In genomic region chr3:108510156-108510555, GRCm38 (mm10) we compare ENCODE assay signal across 28 mouse cellular contexts. TPM values are rescaled to one million over a fixed set of nuclear protein-coding genes. Genes with fewer than 3 reads are reported as not detected.
DNase-seq lines count a peak whose midpoint lies in the region; ATAC-seq lines count a peak whose summit lies in the region.
"Had no signal": no experiment of that assay in that cellular context is flagged by ENCODE, and none has a peak within 500 bp of the region (broad histone marks: within the 10 kb centered on the region; RNA-seq: fewer than 3 reads in every experiment).

No protein-coding gene starts in this region.

- no peak overlapping the region for H3K27ac ChIP-seq in intestine, embryonic 15.5 days
- no peak overlapping the region for H3K27ac ChIP-seq in intestine, embryonic 16.5 days (ENCODE audit: low read length)
- peak overlapping the region; percentile 85; the same call in 1 of the 2 replicates for H3K27ac ChIP-seq in neural tube, embryonic 13.5 days (replicated peaks)
- H3K27ac ChIP-seq in neural tube, embryonic 15.5 days (replicated peaks): no peak overlapping the region
- no peak overlapping the region for H3K27ac ChIP-seq in hindbrain, embryonic 13.5 days
- H3K27ac ChIP-seq in kidney, embryonic 15.5 days: no peak overlapping the region
- H3K27ac ChIP-seq: gastrocnemius, adult 2 months; heart, embryonic 10.5 days; limb, embryonic 13.5 days; liver, embryonic 12.5 days; stomach, embryonic 15.5 days had no signal

- no peaks in the 10 kb centered on the region for H3K27me3 ChIP-seq in intestine, embryonic 15.5 days (replicated peaks)
- H3K27me3 ChIP-seq in intestine, embryonic 16.5 days (replicated peaks; ENCODE audit: control insufficient read depth, insufficient read depth, low read length): no peaks in the 10 kb centered on the region
- no peaks in the 10 kb centered on the region for H3K27me3 ChIP-seq in neural tube, embryonic 13.5 days
- no peaks in the 10 kb centered on the region for H3K27me3 ChIP-seq in neural tube, embryonic 15.5 days (replicated peaks)
- no peaks in the 10 kb centered on the region for H3K27me3 ChIP-seq in hindbrain, embryonic 13.5 days
- 0 out of 2 replicates have a peak, but pooled peaks cover 3% of the 10 kb centered on the region for H3K27me3 ChIP-seq in kidney, embryonic 15.5 days
- H3K27me3 ChIP-seq: limb, embryonic 13.5 days; stomach, embryonic 15.5 days had no signal

- no peak overlapping the region for H3K9ac ChIP-seq in intestine, embryonic 15.5 days
- no peak overlapping the region for H3K9ac ChIP-seq in intestine, embryonic 16.5 days (ENCODE audit: low read depth, low read length)
- no peak overlapping the region for H3K9ac ChIP-seq in neural tube, embryonic 13.5 days
- H3K9ac ChIP-seq in neural tube, embryonic 15.5 days (replicated peaks): no peak overlapping the region
- no peak overlapping the region for H3K9ac ChIP-seq in hindbrain, embryonic 13.5 days
- H3K9ac ChIP-seq in kidney, embryonic 15.5 days: no peak overlapping the region
- H3K9ac ChIP-seq: limb, embryonic 13.5 days; liver, embryonic 12.5 days; stomach, embryonic 15.5 days had no signal

- H3K9me3 ChIP-seq in intestine, embryonic 15.5 days: no peaks in the 10 kb centered on the region
- no peaks in the 10 kb centered on the region for H3K9me3 ChIP-seq in intestine, embryonic 16.5 days (ENCODE audit: control insufficient read depth, low read length)
- no peaks in the 10 kb centered on the region for H3K9me3 ChIP-seq in neural tube, embryonic 13.5 days
- no peaks in the 10 kb centered on the region for H3K9me3 ChIP-seq in neural tube, embryonic 15.5 days (replicated peaks)
- H3K9me3 ChIP-seq in hindbrain, embryonic 13.5 days: no peaks in the 10 kb centered on the region
- no peaks in the 10 kb centered on the region for H3K9me3 ChIP-seq in kidney, embryonic 15.5 days (replicated peaks)
- H3K9me3 ChIP-seq: heart, embryonic 10.5 days; limb, embryonic 13.5 days; liver, embryonic 12.5 days; stomach, embryonic 15.5 days had no signal

- no peak overlapping the region for H3K4me3 ChIP-seq in intestine, embryonic 15.5 days (replicated peaks)
- no peak overlapping the region for H3K4me3 ChIP-seq in intestine, embryonic 16.5 days (ENCODE audit: low read length)
- H3K4me3 ChIP-seq in neural tube, embryonic 13.5 days: no peak overlapping the region
- H3K4me3 ChIP-seq in neural tube, embryonic 15.5 days (replicated peaks): no peak overlapping the region
- no peak overlapping the region for H3K4me3 ChIP-seq in hindbrain, embryonic 13.5 days
- H3K4me3 ChIP-seq in kidney, embryonic 15.5 days (replicated peaks): no peak overlapping the region
- H3K4me3 ChIP-seq: gastrocnemius, adult 2 months; heart, embryonic 10.5 days; limb, embryonic 13.5 days; liver, embryonic 12.5 days; stomach, embryonic 15.5 days had no signal

- no peak overlapping the region for H3K4me2 ChIP-seq in intestine, embryonic 15.5 days (replicated peaks)
- no peak overlapping the region for H3K4me2 ChIP-seq in intestine, embryonic 16.5 days (ENCODE audit: low read depth, low read length)
- no peak overlapping the region for H3K4me2 ChIP-seq in neural tube, embryonic 13.5 days
- no peak overlapping the region for H3K4me2 ChIP-seq in neural tube, embryonic 15.5 days
- H3K4me2 ChIP-seq in hindbrain, embryonic 13.5 days: no peak overlapping the region
- no peak overlapping the region for H3K4me2 ChIP-seq in kidney, embryonic 15.5 days
- H3K4me2 ChIP-seq: liver, embryonic 12.5 days had no signal

- H3K36me3 ChIP-seq in intestine, embryonic 15.5 days: no peaks in the 10 kb centered on the region
- no peaks in the 10 kb centered on the region for H3K36me3 ChIP-seq in intestine, embryonic 16.5 days (ENCODE audit: control insufficient read depth, insufficient read depth, low read length)
- H3K36me3 ChIP-seq in neural tube, embryonic 13.5 days: no peaks in the 10 kb centered on the region
- no peaks in the 10 kb centered on the region for H3K36me3 ChIP-seq in neural tube, embryonic 15.5 days
- no peaks in the 10 kb centered on the region for H3K36me3 ChIP-seq in hindbrain, embryonic 13.5 days
- H3K36me3 ChIP-seq in kidney, embryonic 15.5 days: no peaks in the 10 kb centered on the region
- H3K36me3 ChIP-seq: heart, embryonic 10.5 days; limb, embryonic 13.5 days; liver, embryonic 12.5 days; stomach, embryonic 15.5 days had no signal

- H3K4me1 ChIP-seq in intestine, embryonic 15.5 days (replicated peaks): peaks cover 8% of the 10 kb centered on the region
- H3K4me1 ChIP-seq in intestine, embryonic 16.5 days (ENCODE audit: control insufficient read depth, insufficient read depth, low read length): peaks cover 8% of the 10 kb centered on the region
- peaks cover 34% of the 10 kb centered on the region for H3K4me1 ChIP-seq in neural tube, embryonic 13.5 days (replicated peaks)
- peaks cover 26% of the 10 kb centered on the region for H3K4me1 ChIP-seq in neural tube, embryonic 15.5 days
- H3K4me1 ChIP-seq in hindbrain, embryonic 13.5 days (replicated peaks): peaks cover 26% of the 10 kb centered on the region
- peaks cover 4% of the 10 kb centered on the region; the same call in 1 of the 2 replicates for H3K4me1 ChIP-seq in kidney, embryonic 15.5 days
- H3K4me1 ChIP-seq: heart, embryonic 10.5 days; liver, embryonic 12.5 days had no signal

- peak; percentile 19; the same call in 1 of the 2 replicates for ATAC-seq in intestine, embryonic 15.5 days
- ATAC-seq in intestine, embryonic 16.5 days: no peak
- no peak for ATAC-seq in neural tube, embryonic 13.5 days (ENCODE audit: low read depth)
- no peak for ATAC-seq in neural tube, embryonic 15.5 days (ENCODE audit: low FRiP score)
- ATAC-seq in hindbrain, embryonic 13.5 days (ENCODE audit: low FRiP score): peak; percentile 38; the same call in 1 of the 2 replicates
- ATAC-seq in kidney, embryonic 15.5 days (replicated peaks; ENCODE audit: low FRiP score): no peak
- ATAC-seq: activated CD4-positive, CD25-positive, alpha-beta regulatory T cell, adult 4 months; liver, embryonic 12.5 days had no signal

- WGBS in intestine, embryonic 15.5 days: 71% methylated on average over 1 of the region's 2 CpGs
- WGBS in intestine, embryonic 16.5 days: 52% methylated on average over 2 of the region's 2 CpGs
- WGBS in neural tube, embryonic 13.5 days: 27% methylated on average over 2 of the region's 2 CpGs
- 25% methylated on average over 1 of the region's 2 CpGs for WGBS in neural tube, embryonic 15.5 days
- WGBS in hindbrain, embryonic 13.5 days: 55% methylated on average over 2 of the region's 2 CpGs
- WGBS in kidney, embryonic 15.5 days: 61% methylated on average over 2 of the region's 2 CpGs

- DNase-seq in cerebellum, adult 11 months: no peak
- DNase-seq: adrenal gland, adult 8-10 months; cerebellum, adult 18-20 months; cerebellum, postnatal 36 days; embryo, embryonic 11 days; gastrocnemius, adult 2 months; heart, postnatal 4 days; kidney, adult 9 months; kidney, postnatal 36 days; layer of hippocampus, postnatal 36 days; lung, adult 18-20 months; lung, postnatal 10 days; right cerebral cortex, adult 18-20 months; right cerebral cortex, postnatal 4 days; thymus, postnatal 25 days had no signal

RNA-seq across cellular contexts. Expression of gene 1700013F07Rik, which starts 23.8 kb away (rescaled TPM):
- 0.34 TPM in 1 of 2 replicates, not detected in the other for polyA plus RNA-seq in intestine, embryonic 15.5 days (2015; fragmentation: Nextera tagmentation; extraction: Ambion mirVana)
- polyA plus RNA-seq in intestine, embryonic 16.5 days (2015; fragmentation: Nextera tagmentation; extraction: Ambion mirVana): not detected in 2 replicates
- 0.42 TPM in 1 of 2 replicates, not detected in the other for polyA plus RNA-seq in neural tube, embryonic 13.5 days (2015; fragmentation: Nextera tagmentation; extraction: Ambion mirVana)
- 0.87 and 1.2 TPM in 2 replicates for polyA plus RNA-seq in neural tube, embryonic 15.5 days (2015; fragmentation: Nextera tagmentation; extraction: Ambion mirVana)
- polyA plus RNA-seq in hindbrain, embryonic 13.5 days (2015; fragmentation: Nextera tagmentation; extraction: Ambion mirVana): 0.74 and 2.9 TPM in 2 replicates
- polyA plus RNA-seq in kidney, embryonic 15.5 days (2015; fragmentation: Nextera tagmentation; extraction: Ambion mirVana): 0.50 TPM in 1 of 2 replicates, not detected in the other
- polyA plus RNA-seq: activated CD4-positive, CD25-positive, alpha-beta regulatory T cell, adult 4 months; C2C12; intestine, embryonic 14.5 days; limb, embryonic 13.5 days; liver, embryonic 12.5 days had no signal

RNA-seq across cellular contexts. Expression of gene 5330417C22Rik, which starts 26.2 kb away (rescaled TPM):
- 17.1 and 26.7 TPM in 2 replicates for polyA plus RNA-seq in intestine, embryonic 15.5 days (2015; fragmentation: Nextera tagmentation; extraction: Ambion mirVana)
- 15.5 and 18.0 TPM in 2 replicates for polyA plus RNA-seq in intestine, embryonic 16.5 days (2015; fragmentation: Nextera tagmentation; extraction: Ambion mirVana)
- polyA plus RNA-seq in neural tube, embryonic 13.5 days (2015; fragmentation: Nextera tagmentation; extraction: Ambion mirVana): 6.9 and 10.6 TPM in 2 replicates
- polyA plus RNA-seq in neural tube, embryonic 15.5 days (2015; fragmentation: Nextera tagmentation; extraction: Ambion mirVana): 12.1 and 15.8 TPM in 2 replicates
- 9.8 and 10.0 TPM in 2 replicates for polyA plus RNA-seq in hindbrain, embryonic 13.5 days (2015; fragmentation: Nextera tagmentation; extraction: Ambion mirVana)
- polyA plus RNA-seq in kidney, embryonic 15.5 days (2015; fragmentation: Nextera tagmentation; extraction: Ambion mirVana): 1.00 and 1.1 TPM in 2 replicates

RNA-seq across cellular contexts. Expression of gene Tmem167b, which starts 52.1 kb away (rescaled TPM):
- 34.3 and 35.5 TPM in 2 replicates for polyA plus RNA-seq in intestine, embryonic 15.5 days (2015; fragmentation: Nextera tagmentation; extraction: Ambion mirVana)
- 34.4 and 34.9 TPM in 2 replicates for polyA plus RNA-seq in intestine, embryonic 16.5 days (2015; fragmentation: Nextera tagmentation; extraction: Ambion mirVana)
- 57.2 and 58.4 TPM in 2 replicates for polyA plus RNA-seq in neural tube, embryonic 13.5 days (2015; fragmentation: Nextera tagmentation; extraction: Ambion mirVana)
- polyA plus RNA-seq in neural tube, embryonic 15.5 days (2015; fragmentation: Nextera tagmentation; extraction: Ambion mirVana): 46.3 and 47.5 TPM in 2 replicates
- polyA plus RNA-seq in hindbrain, embryonic 13.5 days (2015; fragmentation: Nextera tagmentation; extraction: Ambion mirVana): 58.8 and 60.6 TPM in 2 replicates
- 34.0 and 35.6 TPM in 2 replicates for polyA plus RNA-seq in kidney, embryonic 15.5 days (2015; fragmentation: Nextera tagmentation; extraction: Ambion mirVana)

Comparison
In these comparisons a context has a peak if more than half of its experiments do, and no peak if none do; other contexts are left out.
1. ATAC-seq: peak in intestine, embryonic 15.5 days (single experiment) and hindbrain, embryonic 13.5 days (single experiment); none in intestine, embryonic 16.5 days (single experiment), neural tube, embryonic 13.5 days (single experiment), neural tube, embryonic 15.5 days (single experiment) and kidney, embryonic 15.5 days (single experiment).